Mouse (Mus musculus): ENCODE results near the gene Gars. TPM values are rescaled to one million over a fixed set of nuclear protein-coding genes. Genes with fewer than 3 reads are reported as not detected.
A peak's percentile ranks its signal among the peaks of the same experiment; 100 is the strongest.

The Gars gene
- polyA plus RNA-seq, 1 experiment from 2014 or later: 144 TPM

DNA sequence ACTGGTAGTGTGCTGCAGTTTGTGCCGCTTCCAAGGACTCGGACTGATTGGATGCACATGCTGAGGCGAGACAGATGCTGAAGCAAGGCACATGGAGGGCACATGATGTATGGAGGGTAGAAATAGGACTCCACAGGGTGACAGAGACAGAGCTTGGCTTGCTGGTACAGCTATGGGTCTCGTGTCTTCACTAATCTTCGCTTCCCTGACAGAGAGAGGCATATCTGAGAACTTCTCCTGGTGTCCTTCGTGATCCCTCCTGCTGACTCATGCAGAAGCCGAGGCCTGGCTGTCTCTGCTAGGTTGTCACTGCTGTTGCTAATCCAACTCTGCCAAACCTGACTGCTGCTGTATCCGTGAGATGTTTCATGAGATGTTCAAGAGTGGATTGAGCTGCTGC, 29.4 kb upstream of the Gars start:
- 84% methylated on average over 8 of the region's 8 CpGs for WGBS
- H3K9ac ChIP-seq (replicated peaks; ENCODE audit: low read length): no peak overlapping the region
- no peak for ATAC-seq (ENCODE audit: low FRiP score, low TSS enrichment)
- H3K36me3 ChIP-seq (ENCODE audit: insufficient read depth, low read length): no peaks in the 10 kb centered on the region
- H3K27ac ChIP-seq (ENCODE audit: low read length): no peak overlapping the region
- H3K4me2 ChIP-seq (replicated peaks; ENCODE audit: low read depth, low read length): no peak overlapping the region
- H3K9me3 ChIP-seq (ENCODE audit: low read length): no peaks in the 10 kb centered on the region
- H3K27me3 ChIP-seq (ENCODE audit: insufficient read depth, low read length): no peaks in the 10 kb centered on the region
- no peaks in the 10 kb centered on the region for H3K4me1 ChIP-seq (ENCODE audit: insufficient read depth, low read length)
- H3K4me3 ChIP-seq (ENCODE audit: low read length): no peak overlapping the region

DNA sequence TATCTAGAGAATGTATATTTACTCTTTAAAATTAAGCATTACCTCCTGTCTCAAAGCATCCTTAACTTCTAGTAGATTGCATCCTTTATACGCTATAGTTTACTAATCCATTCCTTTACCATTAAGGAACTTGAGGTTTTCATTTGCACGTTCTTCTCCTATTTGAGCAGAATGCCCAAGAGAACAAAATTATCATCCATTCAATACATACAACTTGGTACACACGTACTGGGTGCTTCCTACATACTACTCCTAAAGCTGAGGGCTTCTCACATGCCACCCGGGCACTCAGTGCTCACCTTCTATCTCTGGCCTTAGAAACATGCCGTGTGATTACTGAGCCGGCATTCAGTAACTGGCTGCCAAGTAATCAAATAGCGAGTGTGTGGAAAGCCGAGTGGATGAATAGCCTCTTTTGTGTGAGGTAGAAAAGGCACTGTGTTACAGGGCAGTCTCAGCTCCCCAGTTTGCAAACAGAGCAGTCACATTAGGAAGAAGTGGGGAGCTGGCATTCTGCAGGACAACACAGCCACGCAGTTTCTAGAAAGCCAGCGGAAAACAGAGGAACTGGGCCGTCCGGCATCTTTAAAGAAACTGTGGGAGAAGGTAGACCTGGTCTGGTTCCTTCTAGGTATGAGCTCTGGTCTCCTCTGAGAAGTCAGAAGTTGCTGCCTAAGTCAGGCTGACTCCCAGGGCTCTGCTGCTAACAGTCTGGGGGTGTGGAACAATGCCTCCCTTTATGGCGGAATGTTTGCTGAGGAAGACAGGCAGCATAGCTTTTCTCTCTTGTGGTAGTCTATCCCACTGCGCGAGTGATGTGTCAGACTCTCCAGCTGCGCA, 28.2 kb upstream of the Gars start:
- H3K4me1 ChIP-seq (ENCODE audit: insufficient read depth, low read length): no peaks in the 10 kb centered on the region
- H3K4me2 ChIP-seq (replicated peaks; ENCODE audit: low read depth, low read length): 0 out of 2 replicates have a peak overlapping the region, but pooled peaks have one; percentile 13
- H3K9ac ChIP-seq (replicated peaks; ENCODE audit: low read length): no peak overlapping the region
- no peaks in the 10 kb centered on the region for H3K9me3 ChIP-seq (ENCODE audit: low read length)
- no peak for ATAC-seq (ENCODE audit: low FRiP score, low TSS enrichment)
- no peak overlapping the region for H3K4me3 ChIP-seq (ENCODE audit: low read length)
- H3K27me3 ChIP-seq (ENCODE audit: insufficient read depth, low read length): no peaks in the 10 kb centered on the region
- no peaks in the 10 kb centered on the region for H3K36me3 ChIP-seq (ENCODE audit: insufficient read depth, low read length)
- no peak overlapping the region for H3K27ac ChIP-seq (ENCODE audit: low read length)
- WGBS: 42% methylated on average over 16 of the region's 16 CpGs

DNA sequence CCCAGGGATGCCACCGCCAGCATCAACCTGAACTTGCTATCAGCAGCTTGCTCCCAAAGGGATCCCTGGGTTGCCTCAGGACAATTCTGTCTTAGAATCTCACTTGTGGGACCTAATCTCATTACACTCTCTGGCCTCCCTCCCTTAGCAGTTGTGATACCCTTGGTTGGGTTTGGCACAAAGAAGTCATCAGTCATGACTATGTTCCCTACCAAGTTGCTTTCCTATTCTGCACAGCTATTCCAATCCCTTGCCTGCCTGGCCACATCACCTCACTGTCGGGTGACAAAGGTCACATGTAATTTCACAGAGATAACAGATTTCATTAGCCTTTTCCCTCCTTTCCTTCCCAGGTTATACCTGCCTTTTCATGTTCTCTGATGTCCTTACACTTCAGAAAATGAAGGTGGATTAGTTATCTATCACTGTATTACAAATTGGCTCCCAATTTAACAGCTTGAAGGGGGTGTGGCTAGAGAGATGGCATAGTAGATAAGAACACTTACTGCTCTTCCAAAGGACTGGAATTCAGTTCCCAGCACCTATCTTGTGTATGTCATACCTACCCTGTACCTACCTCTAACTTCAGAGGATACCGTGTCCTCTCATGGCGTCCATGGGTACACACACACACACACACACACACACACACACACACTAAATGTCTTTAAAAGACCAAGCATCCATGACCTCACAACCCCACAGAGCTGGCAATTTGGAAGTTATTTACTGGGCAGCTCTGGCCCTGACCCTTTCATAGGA, 27.3 kb upstream of the Gars start:
- H3K4me3 ChIP-seq (ENCODE audit: low read length): no peak overlapping the region
- no peak overlapping the region for H3K4me2 ChIP-seq (replicated peaks; ENCODE audit: low read depth, low read length)
- H3K4me1 ChIP-seq (ENCODE audit: insufficient read depth, low read length): no peaks in the 10 kb centered on the region
- H3K9ac ChIP-seq (replicated peaks; ENCODE audit: low read length): no peak overlapping the region
- no peak overlapping the region for H3K27ac ChIP-seq (ENCODE audit: low read length)
- H3K36me3 ChIP-seq (ENCODE audit: insufficient read depth, low read length): no peaks in the 10 kb centered on the region
- H3K9me3 ChIP-seq (ENCODE audit: low read length): no peaks in the 10 kb centered on the region
- no peak for ATAC-seq (ENCODE audit: low FRiP score, low TSS enrichment)
- no peaks in the 10 kb centered on the region for H3K27me3 ChIP-seq (ENCODE audit: insufficient read depth, low read length)
- 71% methylated on average over 4 of the region's 4 CpGs for WGBS

DNA sequence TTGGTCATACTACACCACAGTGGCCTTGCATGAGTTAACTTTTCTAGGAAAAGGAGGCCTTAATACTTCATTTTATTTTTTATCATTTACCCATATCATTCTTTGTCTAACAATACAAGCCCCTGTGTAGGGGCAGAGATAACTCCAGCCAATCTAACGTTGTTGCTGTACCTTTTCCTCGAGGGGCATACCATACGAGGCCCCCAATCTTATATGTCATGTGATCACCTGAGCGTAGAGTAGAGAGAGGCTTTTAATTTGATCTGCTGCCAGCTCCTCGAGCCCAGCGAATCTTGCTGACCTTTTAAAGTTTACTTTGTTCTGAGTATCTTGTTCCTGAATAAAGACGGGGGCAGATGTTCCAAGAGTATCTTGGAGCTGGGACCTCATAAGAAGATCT, 25.3 kb upstream of the Gars start:
- H3K4me1 ChIP-seq (ENCODE audit: insufficient read depth, low read length): peaks cover 4% of the 10 kb centered on the region; the same call in 1 of the 2 replicates
- no peak overlapping the region for H3K4me2 ChIP-seq (replicated peaks; ENCODE audit: low read depth, low read length)
- no peaks in the 10 kb centered on the region for H3K9me3 ChIP-seq (ENCODE audit: low read length)
- WGBS: 42% methylated on average over 7 of the region's 7 CpGs
- no peak for ATAC-seq (ENCODE audit: low FRiP score, low TSS enrichment)
- no peak overlapping the region for H3K27ac ChIP-seq (ENCODE audit: low read length)
- no peaks in the 10 kb centered on the region for H3K27me3 ChIP-seq (ENCODE audit: insufficient read depth, low read length)
- H3K36me3 ChIP-seq (ENCODE audit: insufficient read depth, low read length): no peaks in the 10 kb centered on the region
- H3K4me3 ChIP-seq (ENCODE audit: low read length): no peak overlapping the region
- H3K9ac ChIP-seq (replicated peaks; ENCODE audit: low read length): no peak overlapping the region

DNA sequence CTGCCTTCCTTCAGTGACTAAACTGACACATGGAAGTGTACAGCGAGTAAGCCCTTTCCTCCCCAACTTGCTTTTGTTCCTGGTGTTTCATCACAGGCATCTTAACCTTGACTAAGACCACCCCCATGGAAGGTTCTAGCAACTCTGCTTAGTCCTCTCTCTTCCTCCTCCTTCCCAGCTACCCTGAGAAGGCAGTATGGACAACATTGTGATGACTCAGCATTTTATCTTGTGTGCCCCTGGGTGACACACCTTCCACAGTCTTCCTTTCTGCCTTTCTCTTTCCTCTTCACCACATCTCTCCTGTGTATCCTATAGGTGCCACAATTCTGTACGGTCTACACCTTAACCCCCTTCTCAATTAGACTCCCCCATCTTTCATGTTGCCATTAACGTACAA, 23.6 kb upstream of the Gars start:
- Histone ChIP-seq H3K27ac (ENCODE audit: low read length) (no peak overlapping the region), H3K9me3 (ENCODE audit: low read length) (no peaks in the 10 kb centered on the region), H3K4me3 (ENCODE audit: low read length) (no peak overlapping the region), H3K36me3 (ENCODE audit: insufficient read depth, low read length) (no peaks in the 10 kb centered on the region), H3K4me2 (replicated peaks; ENCODE audit: low read depth, low read length) (no peak overlapping the region), H3K9ac (replicated peaks; ENCODE audit: low read length) (no peak overlapping the region), H3K4me1 (ENCODE audit: insufficient read depth, low read length) (peaks cover 4% of the 10 kb centered on the region; the same call in 1 of the 2 replicates), H3K27me3 (ENCODE audit: insufficient read depth, low read length) (no peaks in the 10 kb centered on the region)
- 90% methylated on average over 3 of the region's 3 CpGs for WGBS
- no peak for ATAC-seq (ENCODE audit: low FRiP score, low TSS enrichment)

DNA sequence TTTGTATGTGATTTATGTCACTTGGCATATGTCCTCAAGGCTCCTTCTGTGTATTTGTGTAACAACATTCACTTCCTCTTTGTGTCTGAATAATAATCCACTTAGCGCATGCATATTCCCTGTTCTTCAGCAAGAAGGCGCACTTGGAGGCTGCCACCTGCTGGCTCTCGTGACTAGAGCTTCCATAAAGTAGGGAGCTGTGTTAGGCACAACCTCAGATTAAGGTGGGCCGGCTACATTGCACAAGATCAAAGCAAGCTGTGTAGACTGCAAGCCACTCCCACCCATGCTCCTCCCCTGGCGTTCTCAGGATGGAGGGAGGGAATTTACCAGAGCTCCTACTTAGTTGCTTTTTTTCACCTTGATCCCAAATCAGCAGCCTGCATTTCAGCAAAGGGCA, 21.6 kb upstream of the Gars start:
- Histone ChIP-seq H3K9me3 (ENCODE audit: low read length) (no peaks in the 10 kb centered on the region), H3K9ac (replicated peaks; ENCODE audit: low read length) (no peak overlapping the region), H3K4me2 (replicated peaks; ENCODE audit: low read depth, low read length) (0 out of 2 replicates have a peak overlapping the region, but pooled peaks have one; percentile 36), H3K27me3 (ENCODE audit: insufficient read depth, low read length) (no peaks in the 10 kb centered on the region), H3K4me1 (ENCODE audit: insufficient read depth, low read length) (peaks cover 4% of the 10 kb centered on the region; the same call in 1 of the 2 replicates), H3K4me3 (ENCODE audit: low read length) (no peak overlapping the region), H3K27ac (ENCODE audit: low read length) (no peak overlapping the region), H3K36me3 (ENCODE audit: insufficient read depth, low read length) (no peaks in the 10 kb centered on the region)
- WGBS: 11% methylated on average over 5 of the region's 5 CpGs
- ATAC-seq (ENCODE audit: low FRiP score, low TSS enrichment): peak; percentile 70

DNA sequence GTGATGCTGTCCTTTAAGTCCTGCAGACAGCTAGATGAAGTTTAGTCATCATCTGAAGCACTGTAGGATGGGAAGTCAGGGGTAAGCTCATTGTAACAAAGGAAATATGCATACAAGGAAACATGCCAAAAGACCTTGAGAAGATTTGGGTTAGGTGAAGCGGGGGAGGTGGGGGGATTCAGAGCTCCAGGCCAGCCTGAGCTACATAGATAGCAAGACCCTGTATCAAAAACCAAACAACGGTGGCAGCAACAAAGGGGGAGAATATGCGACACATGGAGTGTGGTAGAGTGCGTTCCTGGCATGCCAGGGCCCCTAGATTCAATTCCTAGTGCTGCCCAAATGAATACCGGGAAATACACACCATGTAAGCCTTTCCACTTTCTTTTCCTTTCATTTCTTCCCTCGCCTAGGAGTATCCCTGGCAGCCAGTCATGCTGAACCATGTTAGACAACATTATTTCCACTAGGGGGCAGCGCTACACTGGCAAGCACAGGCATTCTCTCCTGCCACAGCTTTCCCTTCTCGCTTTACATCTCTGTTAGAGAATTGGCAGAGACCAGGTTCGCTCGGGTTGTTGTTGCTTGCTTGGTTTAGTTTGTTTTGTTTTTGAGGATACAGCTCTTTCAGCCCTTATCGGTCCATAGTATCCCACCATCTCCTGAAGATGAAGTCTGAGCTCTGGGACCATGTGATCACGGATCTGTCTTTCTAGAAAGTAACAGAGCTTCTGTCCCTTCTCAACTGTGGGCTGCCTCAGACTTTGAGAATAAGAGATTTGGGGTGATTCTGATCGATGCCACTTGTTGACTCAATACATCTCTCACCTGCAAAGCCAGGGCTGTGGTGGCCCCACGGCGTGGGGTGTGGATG, 20.9 kb upstream of the Gars start:
- H3K27ac ChIP-seq (ENCODE audit: low read length): no peak overlapping the region
- no peaks in the 10 kb centered on the region for H3K27me3 ChIP-seq (ENCODE audit: insufficient read depth, low read length)
- H3K9ac ChIP-seq (replicated peaks; ENCODE audit: low read length): no peak overlapping the region
- H3K4me2 ChIP-seq (replicated peaks; ENCODE audit: low read depth, low read length): peak overlapping the region; percentile 36
- peak; percentile 83 for ATAC-seq (ENCODE audit: low FRiP score, low TSS enrichment)
- H3K4me3 ChIP-seq (ENCODE audit: low read length): no peak overlapping the region
- WGBS: 24% methylated on average over 15 of the region's 15 CpGs
- no peaks in the 10 kb centered on the region for H3K9me3 ChIP-seq (ENCODE audit: low read length)
- peaks cover 4% of the 10 kb centered on the region; the same call in 1 of the 2 replicates for H3K4me1 ChIP-seq (ENCODE audit: insufficient read depth, low read length)
- H3K36me3 ChIP-seq (ENCODE audit: insufficient read depth, low read length): no peaks in the 10 kb centered on the region

DNA sequence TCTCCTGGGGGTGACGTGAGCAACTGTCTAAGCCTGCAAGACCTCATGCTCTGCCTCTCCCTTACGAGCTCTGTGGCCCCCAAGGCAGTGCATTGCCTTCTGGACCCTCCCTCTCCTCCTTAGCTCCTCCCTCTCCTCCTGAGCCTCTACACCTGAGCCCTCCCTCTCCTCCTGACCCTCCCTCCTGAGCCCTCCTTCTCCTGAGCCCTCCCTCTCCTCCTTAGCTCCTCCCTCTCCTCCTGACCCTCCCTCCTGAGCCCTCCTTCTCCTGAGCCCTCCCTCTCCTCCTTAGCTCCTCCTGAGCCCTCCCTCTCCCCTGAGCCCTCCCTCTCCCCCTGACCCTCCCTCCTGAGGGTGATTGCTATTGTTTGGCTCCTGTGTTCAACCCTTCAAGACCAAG, 19.4 kb upstream of the Gars start:
- H3K4me1 ChIP-seq (ENCODE audit: insufficient read depth, low read length): peaks cover 4% of the 10 kb centered on the region; the same call in 1 of the 2 replicates
- H3K9ac ChIP-seq (replicated peaks; ENCODE audit: low read length): no peak overlapping the region
- H3K9me3 ChIP-seq (ENCODE audit: low read length): no peaks in the 10 kb centered on the region
- ATAC-seq (ENCODE audit: low FRiP score, low TSS enrichment): no peak
- no peak overlapping the region for H3K4me3 ChIP-seq (ENCODE audit: low read length)
- no peaks in the 10 kb centered on the region for H3K36me3 ChIP-seq (ENCODE audit: insufficient read depth, low read length)
- H3K27ac ChIP-seq (ENCODE audit: low read length): no peak overlapping the region
- no peaks in the 10 kb centered on the region for H3K27me3 ChIP-seq (ENCODE audit: insufficient read depth, low read length)
- WGBS: 70% methylated on average over 2 of the region's 2 CpGs
- no peak overlapping the region for H3K4me2 ChIP-seq (replicated peaks; ENCODE audit: low read depth, low read length)

DNA sequence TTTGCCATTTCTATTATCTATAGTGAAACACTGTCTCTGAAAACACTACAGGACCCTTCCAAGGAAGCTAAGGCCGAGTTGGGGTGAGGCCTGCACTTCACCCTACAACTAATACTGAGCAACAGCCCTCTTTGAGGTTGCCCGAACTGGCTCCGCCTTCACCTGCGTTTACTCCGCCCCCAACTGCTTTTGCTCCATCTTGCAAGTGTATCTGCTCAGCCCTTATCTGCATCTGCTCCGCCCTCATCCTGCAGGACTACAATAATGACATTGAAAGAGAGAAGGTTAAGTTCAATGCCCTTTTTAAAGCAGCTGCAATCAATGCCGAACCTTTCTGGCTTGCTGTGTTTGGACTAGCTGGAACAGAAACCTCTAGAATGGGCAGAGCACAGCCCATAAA, 16.0 kb upstream of the Gars start:
- Histone ChIP-seq H3K36me3 (ENCODE audit: insufficient read depth, low read length) (no peaks in the 10 kb centered on the region), H3K4me3 (ENCODE audit: low read length) (no peak overlapping the region), H3K4me1 (ENCODE audit: insufficient read depth, low read length) (peaks cover 1% of the 10 kb centered on the region; the same call in 1 of the 2 replicates), H3K27ac (ENCODE audit: low read length) (no peak overlapping the region), H3K27me3 (ENCODE audit: insufficient read depth, low read length) (no peaks in the 10 kb centered on the region), H3K9ac (replicated peaks; ENCODE audit: low read length) (no peak overlapping the region), H3K9me3 (ENCODE audit: low read length) (no peaks in the 10 kb centered on the region), H3K4me2 (replicated peaks; ENCODE audit: low read depth, low read length) (no peak overlapping the region)
- no peak for ATAC-seq (ENCODE audit: low FRiP score, low TSS enrichment)
- 87% methylated on average over 7 of the region's 7 CpGs for WGBS

Data from kidney, embryonic 16.5 days (tissue).